9 mouse cellular contexts compared by ENCODE assay signal in the genomic region with DNA sequence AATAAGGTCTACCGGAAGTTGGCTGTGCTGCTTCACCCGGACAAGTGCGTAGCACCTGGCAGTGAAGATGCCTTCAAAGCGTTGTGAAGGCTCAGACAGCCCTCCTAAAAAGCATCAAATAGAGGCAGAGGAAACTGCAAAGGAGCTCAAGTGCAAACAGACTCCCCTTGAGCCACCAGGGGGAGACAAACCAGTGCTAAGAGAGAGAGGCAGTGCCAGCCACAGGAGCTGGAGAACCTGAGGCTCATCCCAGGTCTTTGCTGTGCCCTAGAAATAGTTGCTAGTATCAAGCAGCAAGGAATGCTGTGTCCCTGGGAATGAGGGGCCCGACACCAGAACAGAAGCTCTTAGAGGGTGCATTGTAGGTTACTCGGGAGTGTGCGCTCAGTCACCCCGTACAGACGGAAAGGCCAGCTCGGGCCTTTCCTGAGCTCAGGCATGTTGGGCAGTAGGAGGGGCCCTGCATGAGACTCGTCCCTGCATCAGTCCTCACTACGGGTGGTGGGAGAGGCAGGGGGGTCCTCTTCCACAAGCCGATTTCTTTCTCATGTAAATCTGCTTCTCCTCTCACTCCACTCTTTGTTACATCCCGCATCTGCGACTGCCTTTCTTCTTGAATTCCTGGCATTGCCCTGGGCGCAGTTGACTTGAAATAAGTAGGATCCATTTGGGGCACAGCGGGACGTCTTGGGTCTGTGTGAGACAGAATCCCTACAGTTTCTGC. TPM values are rescaled to one million over a fixed set of nuclear protein-coding genes. Genes with fewer than 3 reads are reported as not detected.
DNase-seq lines count a peak whose midpoint lies in the region; ATAC-seq lines count a peak whose summit lies in the region.
"Had no signal": no experiment of that assay in that cellular context is flagged by ENCODE, and none has a peak within 500 bp of the region (broad histone marks: within the 10 kb centered on the region; RNA-seq: fewer than 3 reads in every experiment).

No protein-coding gene starts in this region.

- peak overlapping the region; percentile 21 for H3K4me3 ChIP-seq in forebrain, embryonic 12.5 days (replicated peaks)
- H3K4me3 ChIP-seq in lung, embryonic 15.5 days = peak overlapping the region; percentile 20
- H3K4me3 ChIP-seq: liver, embryonic 15.5 days had no signal

- peak overlapping the region; percentile 36; the same call in 1 of the 2 replicates for H3K9ac ChIP-seq in forebrain, embryonic 12.5 days
- no peak overlapping the region for H3K9ac ChIP-seq in lung, embryonic 15.5 days
- H3K9ac ChIP-seq: liver, embryonic 15.5 days had no signal

- H3K27ac ChIP-seq in forebrain, embryonic 12.5 days = no peak overlapping the region
- no peak overlapping the region for H3K27ac ChIP-seq in lung, embryonic 15.5 days
- H3K27ac ChIP-seq: liver, embryonic 15.5 days had no signal

- H3K4me1 ChIP-seq in forebrain, embryonic 12.5 days = peaks cover 7% of the 10 kb centered on the region
- H3K4me1 ChIP-seq in lung, embryonic 15.5 days = no peaks in the 10 kb centered on the region
- H3K4me1 ChIP-seq: liver, embryonic 15.5 days had no signal

- peak; percentile 84 for ATAC-seq in forebrain, embryonic 12.5 days (ENCODE audit: low FRiP score)
- peak; percentile 69 to 79 for ATAC-seq in hematopoietic stem cell, adult 5-6 weeks (replicated peaks in 1 of 2; ENCODE audit: insufficient read depth in 1 of 2, low FRiP score in 2 of 2, low TSS enrichment in 1 of 2, low read depth in 1 of 2, poor library complexity in 2 of 2, severe bottlenecking in 2 of 2)
- ATAC-seq in lung, embryonic 15.5 days (ENCODE audit: borderline replicate concordance, extremely low read depth, low FRiP score, low TSS enrichment) = no peak; the same call in 1 of the 2 replicates

- DNase-seq in ES-CJ7 (ENCODE audit: low read depth, low spot score) = peak; percentile 92
- peak; percentile 48 for DNase-seq in c-Kit-positive CD71-positive TER-119-positive erythroid progenitor cells, embryonic 14.5 days (ENCODE audit: low spot score)
- DNase-seq in layer of hippocampus, adult 8-10 months (ENCODE audit: low spot score in 2 of 2) = peak; percentile 45 to 75
- peak; percentile 70 for DNase-seq in ovary, postnatal 14 days (ENCODE audit: low spot score)
- peak; percentile 85 for DNase-seq in thymus, postnatal 0 days (ENCODE audit: low spot score)

- no peaks in the 10 kb centered on the region for H3K27me3 ChIP-seq in forebrain, embryonic 12.5 days
- H3K27me3 ChIP-seq in lung, embryonic 15.5 days = no peaks in the 10 kb centered on the region
- H3K27me3 ChIP-seq: liver, embryonic 15.5 days had no signal

- 10% methylated on average over 18 of the region's 18 CpGs for WGBS in forebrain, embryonic 12.5 days
- 20% methylated on average over 18 of the region's 18 CpGs for WGBS in lung, embryonic 15.5 days

- peak overlapping the region; percentile 50 for H3K4me2 ChIP-seq in forebrain, embryonic 12.5 days
- H3K4me2 ChIP-seq in lung, embryonic 15.5 days = peak overlapping the region; percentile 51
- H3K4me2 ChIP-seq: liver, embryonic 15.5 days had no signal

- no peaks in the 10 kb centered on the region for H3K36me3 ChIP-seq in forebrain, embryonic 12.5 days (replicated peaks)
- no peaks in the 10 kb centered on the region for H3K36me3 ChIP-seq in lung, embryonic 15.5 days
- H3K36me3 ChIP-seq: liver, embryonic 15.5 days had no signal

- H3K9me3 ChIP-seq in forebrain, embryonic 12.5 days = no peaks in the 10 kb centered on the region
- H3K9me3 ChIP-seq in lung, embryonic 15.5 days = no peaks in the 10 kb centered on the region
- H3K9me3 ChIP-seq: liver, embryonic 15.5 days had no signal

RNA-seq across cellular contexts. Expression of gene Tpp2, which starts 34.3 kb away (rescaled TPM):
- polyA plus RNA-seq in forebrain, embryonic 12.5 days (2016; fragmentation: Nextera tagmentation; extraction: Ambion mirVana) = 64.4 and 67.0 TPM in 2 replicates
- 103 and 116 TPM in 2 replicates for total RNA-seq in hematopoietic stem cell, adult 5-6 weeks (2017)
- 10 to 100 TPM; 50.9 to 54.9 (median 51.3) TPM for total RNA-seq in layer of hippocampus, adult 8-10 months (2022)
- polyA plus RNA-seq in lung, embryonic 15.5 days (2015; fragmentation: Nextera tagmentation; extraction: Ambion mirVana) = 57.6 and 62.7 TPM in 2 replicates
- polyA plus RNA-seq in thymus, postnatal 0 days (2015; fragmentation: Nextera tagmentation; extraction: Ambion mirVana) = 55.2 and 55.3 TPM in 2 replicates
